Mouse (Mus musculus): ENCODE data around the gene Fbxo46.

DNA sequence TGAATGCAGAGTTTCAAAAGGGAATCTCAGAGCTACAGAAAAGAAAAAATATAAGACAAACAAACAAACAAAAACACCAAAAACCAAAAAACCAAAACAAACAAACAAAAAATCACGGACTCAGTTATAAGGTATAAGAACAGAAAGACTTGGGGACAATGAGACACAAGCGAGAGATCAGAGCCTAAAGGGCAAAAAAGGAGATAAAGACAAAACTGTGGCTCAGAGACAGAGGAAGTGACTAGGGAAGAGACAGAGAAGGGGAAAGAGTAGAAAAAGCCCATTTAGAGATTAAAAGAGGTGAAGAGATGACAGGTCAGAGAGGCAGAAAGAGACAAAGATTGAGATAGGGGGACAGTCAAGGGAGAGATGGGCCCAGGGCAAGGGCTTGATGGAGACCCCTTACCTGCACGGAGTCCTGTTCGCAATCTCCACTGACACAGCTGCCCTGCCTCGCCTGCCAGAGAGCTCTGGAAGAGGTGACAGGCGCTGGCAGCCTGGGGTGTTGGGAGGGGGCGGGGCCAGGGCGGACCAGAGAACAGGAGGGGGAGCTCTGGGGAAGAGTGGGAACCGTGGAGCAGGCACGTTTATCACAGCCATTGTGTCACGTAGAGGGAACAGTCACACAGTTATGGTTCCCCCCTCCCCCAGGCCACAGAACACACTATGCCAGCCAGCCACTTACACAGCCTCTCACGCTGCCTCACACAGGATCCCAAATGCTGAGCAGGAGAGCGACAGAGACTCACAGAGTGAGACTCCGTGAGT, 46.2 kb downstream of the Fbxo46 start, which contains the start of gene Gipr:
- TF ChIP-seq BHLHE40 (IDR thresholded peaks at IDR 0.05; ENCODE audit: borderline replicate concordance, low read depth, low read length) (no peak), POLR2A (IDR thresholded peaks at IDR 0.05; ENCODE audit: control insufficient read depth in 1 of 2, insufficient read depth in 1 of 2, low read depth in 1 of 2, low read length in 2 of 2, poor library complexity in 1 of 2) (no peak), USF1 (IDR thresholded peaks at IDR 0.05; ENCODE audit: low read depth, low read length) (no peak)
